Mouse (Mus musculus): ENCODE data around the gene Cradd.

Gene Cradd

GRCm38 (mm10) chr10:95152503-95152989 lies 171.4 kb downstream of the Cradd start:
- DNase-seq (ENCODE audit: low read depth, low spot score), result peak; percentile 47
- no peaks in the 10 kb centered on the region for H3K36me3 ChIP-seq (ENCODE audit: control insufficient read depth, insufficient read depth, low read length, poor library complexity, severe bottlenecking)
- H3K27me3 ChIP-seq (ENCODE audit: control insufficient read depth, insufficient read depth, low read length, poor library complexity, severe bottlenecking), result no peaks in the 10 kb centered on the region

GRCm38 (mm10) chr10:95151012-95151768 lies 172.7 kb downstream of the Cradd start:
- H3K36me3 ChIP-seq (ENCODE audit: control insufficient read depth, insufficient read depth, low read length, poor library complexity, severe bottlenecking), result no peaks in the 10 kb centered on the region
- peak; percentile 87 for DNase-seq (ENCODE audit: low read depth, low spot score)
- H3K27me3 ChIP-seq (ENCODE audit: control insufficient read depth, insufficient read depth, low read length, poor library complexity, severe bottlenecking), result no peaks in the 10 kb centered on the region

- no peaks in the 10 kb centered on the region for H3K36me3 ChIP-seq (ENCODE audit: control insufficient read depth, insufficient read depth, low read length, poor library complexity, severe bottlenecking)
- DNase-seq (ENCODE audit: low read depth, low spot score), result no peak
- H3K27me3 ChIP-seq (ENCODE audit: control insufficient read depth, insufficient read depth, low read length, poor library complexity, severe bottlenecking), result no peaks in the 10 kb centered on the region
These were observed 174.3 kb downstream of the Cradd start for GRCm38 (mm10) chr10:95149666-95150065.

GRCm38 (mm10) chr10:95148641-95149040 lies 175.3 kb downstream of the Cradd start:
- DNase-seq (ENCODE audit: low read depth, low spot score), result no peak
- Histone ChIP-seq H3K36me3 (ENCODE audit: control insufficient read depth, insufficient read depth, low read length, poor library complexity, severe bottlenecking) (no peaks in the 10 kb centered on the region), H3K27me3 (ENCODE audit: control insufficient read depth, insufficient read depth, low read length, poor library complexity, severe bottlenecking) (no peaks in the 10 kb centered on the region)

- no peak for DNase-seq (ENCODE audit: low read depth, low spot score)
- no peaks in the 10 kb centered on the region for H3K36me3 ChIP-seq (ENCODE audit: control insufficient read depth, insufficient read depth, low read length, poor library complexity, severe bottlenecking)
- no peaks in the 10 kb centered on the region for H3K27me3 ChIP-seq (ENCODE audit: control insufficient read depth, insufficient read depth, low read length, poor library complexity, severe bottlenecking)
These were observed 176.6 kb downstream of the Cradd start for GRCm38 (mm10) chr10:95147136-95147901.

- peak; percentile 46 for DNase-seq (ENCODE audit: low read depth, low spot score)
- no peaks in the 10 kb centered on the region for H3K27me3 ChIP-seq (ENCODE audit: control insufficient read depth, insufficient read depth, low read length, poor library complexity, severe bottlenecking)
- no peaks in the 10 kb centered on the region for H3K36me3 ChIP-seq (ENCODE audit: control insufficient read depth, insufficient read depth, low read length, poor library complexity, severe bottlenecking)
These were observed 177.4 kb downstream of the Cradd start for GRCm38 (mm10) chr10:95146491-95146890.

DNA sequence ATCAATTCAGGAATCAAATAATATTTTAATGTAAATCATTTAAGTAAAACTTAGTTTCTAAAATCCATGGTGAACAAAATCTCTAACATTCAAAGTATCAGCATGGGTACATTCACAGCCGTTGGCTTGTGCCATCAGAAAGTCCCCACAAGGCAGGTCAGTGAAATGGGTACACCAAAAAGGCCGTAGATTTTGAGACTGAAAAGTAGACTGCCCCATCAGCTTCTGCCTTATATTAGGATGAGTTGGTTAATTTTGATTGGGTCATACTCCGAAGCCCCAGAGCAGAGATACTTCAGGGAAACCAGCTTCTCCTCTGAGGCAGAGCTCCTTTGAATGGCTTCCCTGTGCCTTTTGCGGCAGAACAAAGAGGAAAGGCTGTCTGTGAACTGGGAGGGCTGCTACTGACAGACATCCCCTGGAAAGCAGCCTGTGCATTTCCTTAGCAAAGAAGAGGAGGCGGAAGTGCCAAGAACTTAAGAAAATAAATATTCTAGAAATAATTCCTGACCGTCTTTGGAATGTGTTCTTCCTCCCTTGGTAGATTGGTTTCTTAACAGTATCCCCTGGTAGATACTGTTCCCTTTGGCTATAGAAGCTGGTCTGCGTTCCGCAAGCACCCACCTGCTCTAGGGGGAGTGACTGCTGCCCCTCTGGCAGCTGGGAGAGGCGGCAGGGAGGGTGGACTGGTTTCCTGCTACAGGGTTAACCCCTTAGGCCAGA lies 178.6 kb downstream of the Cradd start:
- DNase-seq (ENCODE audit: low read depth, low spot score), result no peak
- Histone ChIP-seq H3K27me3 (ENCODE audit: control insufficient read depth, insufficient read depth, low read length, poor library complexity, severe bottlenecking) (no peaks in the 10 kb centered on the region), H3K36me3 (ENCODE audit: control insufficient read depth, insufficient read depth, low read length, poor library complexity, severe bottlenecking) (no peaks in the 10 kb centered on the region)

DNA sequence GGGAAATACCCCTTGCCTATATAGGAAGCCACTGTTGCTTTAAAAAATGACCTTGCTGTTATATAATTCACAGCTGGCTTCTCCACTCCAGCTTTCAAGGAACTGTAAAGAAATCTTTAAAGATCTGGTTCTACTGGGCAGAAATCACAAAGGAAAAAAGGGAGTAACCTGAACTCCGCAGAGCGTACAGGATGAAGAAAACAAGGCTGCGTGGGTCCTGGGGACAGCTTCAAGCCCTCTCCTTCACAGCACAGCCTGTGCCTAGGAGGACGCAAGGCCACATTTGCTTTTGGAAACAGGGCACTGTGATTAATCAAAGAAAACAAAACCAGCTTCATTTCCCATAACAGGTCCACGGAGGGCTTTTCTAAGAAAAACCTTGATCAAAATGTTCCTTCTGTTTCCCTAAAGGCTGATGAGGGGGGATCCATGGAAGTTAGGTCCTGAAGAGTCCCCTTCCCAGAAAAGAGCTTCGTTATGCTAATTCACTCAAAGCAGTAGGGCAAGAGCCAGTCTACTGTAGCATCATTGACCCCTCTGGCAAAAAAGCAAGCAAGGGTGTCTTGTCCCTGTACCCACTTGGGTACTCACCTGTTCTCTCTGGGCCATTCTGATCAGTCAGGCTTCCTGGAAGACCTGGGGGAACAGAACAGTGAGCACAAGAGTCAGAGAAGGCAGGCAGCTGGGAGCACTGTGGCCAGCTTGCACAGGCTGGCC lies 179.4 kb downstream of the Cradd start:
- Histone ChIP-seq H3K27me3 (ENCODE audit: control insufficient read depth, insufficient read depth, low read length, poor library complexity, severe bottlenecking) (no peaks in the 10 kb centered on the region), H3K36me3 (ENCODE audit: control insufficient read depth, insufficient read depth, low read length, poor library complexity, severe bottlenecking) (no peaks in the 10 kb centered on the region)
- no peak for DNase-seq (ENCODE audit: low read depth, low spot score)

DNA sequence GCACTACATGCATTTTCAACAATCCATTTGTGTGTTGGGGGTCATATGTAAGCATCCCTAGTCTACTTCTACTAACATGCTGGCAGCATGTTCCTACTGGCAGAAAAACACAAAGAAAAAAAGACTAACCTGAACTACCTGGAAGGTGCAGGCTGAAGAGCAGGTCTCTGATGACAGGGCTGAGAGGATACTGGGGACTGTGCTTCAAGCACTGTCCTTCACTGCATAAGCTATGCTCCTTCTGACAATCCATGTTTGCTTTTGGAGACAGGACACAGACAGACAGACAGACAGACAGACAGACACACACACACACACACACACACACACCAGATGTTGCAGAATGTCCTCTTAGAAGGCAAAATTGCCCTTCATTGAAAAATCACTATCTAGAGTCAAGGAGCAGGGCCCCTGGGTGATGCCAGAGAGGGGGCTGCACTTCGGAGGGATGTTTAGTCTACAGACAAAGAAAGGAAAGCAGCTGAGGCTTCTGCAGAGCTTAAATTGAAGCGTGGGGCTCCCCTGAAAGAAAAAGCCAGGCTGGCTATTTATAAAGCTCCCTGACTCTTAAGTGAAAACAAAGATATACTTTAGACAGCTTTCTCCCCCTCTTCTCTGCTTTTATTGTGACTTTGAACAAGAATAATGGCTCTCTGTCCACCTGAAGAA lies 180.4 kb downstream of the Cradd start:
- no peaks in the 10 kb centered on the region for H3K36me3 ChIP-seq (ENCODE audit: control insufficient read depth, insufficient read depth, low read length, poor library complexity, severe bottlenecking)
- no peak for DNase-seq (ENCODE audit: low read depth, low spot score)
- H3K27me3 ChIP-seq (ENCODE audit: control insufficient read depth, insufficient read depth, low read length, poor library complexity, severe bottlenecking), result no peaks in the 10 kb centered on the region

DNA sequence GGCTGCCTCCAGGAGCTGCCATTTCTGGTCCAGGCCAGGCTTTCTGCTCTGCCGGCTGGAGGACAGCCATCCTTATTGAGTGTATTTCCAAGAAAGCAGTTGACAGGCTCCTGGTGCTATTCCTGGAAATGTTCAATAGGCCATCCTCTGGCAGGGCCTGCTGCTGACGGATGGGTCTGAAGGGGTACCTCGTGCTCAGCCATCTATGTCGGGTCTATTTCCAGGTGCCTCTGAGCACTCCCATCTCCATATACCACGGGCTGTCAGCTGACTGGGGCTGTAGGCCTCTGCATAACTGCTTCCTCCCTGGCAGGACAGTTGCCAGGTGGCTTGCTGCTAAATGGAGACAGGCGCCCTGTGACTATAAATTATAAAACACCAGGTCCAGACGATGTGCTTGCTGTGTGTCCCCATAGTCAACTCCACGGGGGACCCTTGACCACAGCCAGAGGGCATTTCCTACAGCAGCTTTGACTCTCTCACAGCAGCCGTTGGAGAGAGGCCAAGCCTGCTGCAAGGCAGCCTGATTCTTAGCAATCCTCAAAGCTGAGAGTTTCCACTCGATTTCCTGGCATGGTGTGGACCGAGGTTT lies 181.0 kb downstream of the Cradd start:
- Histone ChIP-seq H3K27me3 (ENCODE audit: control insufficient read depth, insufficient read depth, low read length, poor library complexity, severe bottlenecking) (no peaks in the 10 kb centered on the region), H3K36me3 (ENCODE audit: control insufficient read depth, insufficient read depth, low read length, poor library complexity, severe bottlenecking) (no peaks in the 10 kb centered on the region)
- DNase-seq (ENCODE audit: low read depth, low spot score), result no peak

DNA sequence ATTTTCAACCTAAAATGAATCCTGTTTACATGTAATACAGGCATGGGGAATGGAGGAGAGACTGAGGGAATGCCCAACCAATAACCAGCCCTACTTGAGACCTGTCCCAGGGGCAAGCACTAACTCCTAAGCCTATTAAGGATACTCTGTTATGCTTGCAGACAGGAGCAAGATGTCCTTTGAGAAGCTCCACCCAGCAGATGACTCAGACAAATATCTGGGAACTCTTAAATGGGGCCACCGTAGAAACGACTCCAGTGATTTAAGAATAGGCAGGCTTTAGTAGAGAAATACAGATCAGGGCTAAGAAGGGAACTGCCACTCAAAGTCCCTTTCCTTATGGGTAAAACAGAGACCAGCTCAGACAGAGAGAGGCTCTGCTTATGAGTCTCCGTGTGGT lies 182.9 kb downstream of the Cradd start:
- DNase-seq (ENCODE audit: low read depth, low spot score), result no peak
- H3K36me3 ChIP-seq (ENCODE audit: control insufficient read depth, insufficient read depth, low read length, poor library complexity, severe bottlenecking), result no peaks in the 10 kb centered on the region
- H3K27me3 ChIP-seq (ENCODE audit: control insufficient read depth, insufficient read depth, low read length, poor library complexity, severe bottlenecking), result no peaks in the 10 kb centered on the region

DNA sequence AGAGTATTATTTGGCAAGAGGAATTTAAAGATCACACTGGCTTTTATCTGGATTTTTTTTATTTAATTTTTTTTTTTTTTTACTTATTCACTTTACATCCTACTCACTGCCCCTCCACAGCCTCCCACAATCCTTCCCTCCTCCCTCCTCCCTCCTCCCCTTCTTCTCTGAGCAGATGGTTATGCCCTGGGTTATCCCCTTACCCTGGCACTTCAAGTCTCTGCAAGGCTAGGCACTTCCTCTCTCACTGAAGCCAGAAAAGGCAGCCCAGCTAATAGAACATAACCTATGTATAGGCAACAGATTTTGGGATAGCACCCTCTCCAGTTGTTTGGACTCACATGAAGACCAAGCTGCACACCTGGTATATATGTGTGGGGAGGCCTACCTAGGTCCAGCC lies 183.7 kb downstream of the Cradd start:
- H3K36me3 ChIP-seq (ENCODE audit: control insufficient read depth, insufficient read depth, low read length, poor library complexity, severe bottlenecking), result no peaks in the 10 kb centered on the region
- no peaks in the 10 kb centered on the region for H3K27me3 ChIP-seq (ENCODE audit: control insufficient read depth, insufficient read depth, low read length, poor library complexity, severe bottlenecking)
- no peak for DNase-seq (ENCODE audit: low read depth, low spot score)

- no peaks in the 10 kb centered on the region for H3K27me3 ChIP-seq (ENCODE audit: control insufficient read depth, insufficient read depth, low read length, poor library complexity, severe bottlenecking)
- no peak for DNase-seq (ENCODE audit: low read depth, low spot score)
- H3K36me3 ChIP-seq (ENCODE audit: control insufficient read depth, insufficient read depth, low read length, poor library complexity, severe bottlenecking), result no peaks in the 10 kb centered on the region
These were observed 184.3 kb downstream of the Cradd start for GRCm38 (mm10) chr10:95139645-95140044.

- no peaks in the 10 kb centered on the region for H3K36me3 ChIP-seq (ENCODE audit: control insufficient read depth, insufficient read depth, low read length, poor library complexity, severe bottlenecking)
- H3K27me3 ChIP-seq (ENCODE audit: control insufficient read depth, insufficient read depth, low read length, poor library complexity, severe bottlenecking), result no peaks in the 10 kb centered on the region
- DNase-seq (ENCODE audit: low read depth, low spot score), result no peak
These were observed 190.9 kb downstream of the Cradd start for GRCm38 (mm10) chr10:95133057-95133456.

Data from splenic B cell, adult 2 months (primary cell).